Mouse (Mus musculus): Measurements from ENCODE around the gene Vps13d.
"Not testable (repeated sequence)": the region's sequence is repeated elsewhere in the genome, so short reads cannot be mapped to it uniquely, and the experiment has no call there.

Vps13d gene

GRCm38 (mm10) chr4:145211076-145211475 is 16.3 kb upstream of the Vps13d start:
- no peak for DNase-seq (ENCODE audit: low spot score)

- DNase-seq (ENCODE audit: low spot score): no peak
These were observed 15.8 kb upstream of the Vps13d start for GRCm38 (mm10) chr4:145210564-145210963.

- no peak for DNase-seq (ENCODE audit: low spot score)
These were observed 14.9 kb upstream of the Vps13d start for GRCm38 (mm10) chr4:145209690-145210088.

- no peak for DNase-seq (ENCODE audit: low spot score)
These were observed 14.4 kb upstream of the Vps13d start for GRCm38 (mm10) chr4:145209076-145209689.

GRCm38 (mm10) chr4:145207718-145208371 is 13.0 kb upstream of the Vps13d start:
- DNase-seq (ENCODE audit: low spot score): no peak

- DNase-seq (ENCODE audit: low spot score): no peak
These were observed 10.0 kb upstream of the Vps13d start for GRCm38 (mm10) chr4:145204779-145205178.

- no peak for DNase-seq (ENCODE audit: low spot score)
These were observed 8.5 kb upstream of the Vps13d start for GRCm38 (mm10) chr4:145203305-145203704.

GRCm38 (mm10) chr4:145201424-145201823 is 6.6 kb upstream of the Vps13d start:
- no peak for DNase-seq (ENCODE audit: low spot score)

GRCm38 (mm10) chr4:145199982-145200699 is 5.3 kb upstream of the Vps13d start:
- DNase-seq (ENCODE audit: low spot score): no peak

GRCm38 (mm10) chr4:145196586-145196985 is 1.8 kb upstream of the Vps13d start:
- no peak for DNase-seq (ENCODE audit: low spot score)

- DNase-seq (ENCODE audit: low spot score): no peak
These were observed 367 bp upstream of the Vps13d start for GRCm38 (mm10) chr4:145195172-145195571.

GRCm38 (mm10) chr4:145193991-145194511 is 754 bp downstream of the Vps13d start:
- DNase-seq (ENCODE audit: low spot score): peak; percentile 47

GRCm38 (mm10) chr4:145193406-145193805 is 1.4 kb downstream of the Vps13d start:
- no peak for DNase-seq (ENCODE audit: low spot score)

- DNase-seq (ENCODE audit: low spot score): no peak
These were observed 2.1 kb downstream of the Vps13d start for GRCm38 (mm10) chr4:145192686-145193085.

GRCm38 (mm10) chr4:145188561-145188960 is 6.2 kb downstream of the Vps13d start:
- no peak for DNase-seq (ENCODE audit: low spot score)

GRCm38 (mm10) chr4:145187619-145188018 is 7.2 kb downstream of the Vps13d start:
- no peak for DNase-seq (ENCODE audit: low spot score)

- DNase-seq (ENCODE audit: low spot score): no peak
These were observed 15.8 kb downstream of the Vps13d start for GRCm38 (mm10) chr4:145178918-145179549.

- DNase-seq (ENCODE audit: low spot score): not testable (repeated sequence)
These were observed 29.3 kb downstream of the Vps13d start for GRCm38 (mm10) chr4:145165542-145165941.

- no peak for DNase-seq (ENCODE audit: low spot score)
These were observed 30.7 kb downstream of the Vps13d start for GRCm38 (mm10) chr4:145164111-145164510.

GRCm38 (mm10) chr4:145161243-145161642 is 33.6 kb downstream of the Vps13d start:
- DNase-seq (ENCODE audit: low spot score): no peak

- peak; percentile 28 for DNase-seq (ENCODE audit: low spot score)
These were observed 38.8 kb downstream of the Vps13d start for GRCm38 (mm10) chr4:145155956-145156355.

- DNase-seq (ENCODE audit: low spot score): no peak
These were observed 43.7 kb downstream of the Vps13d start for GRCm38 (mm10) chr4:145151103-145151486.

All from ovary, postnatal 36 days (tissue).